Mouse (Mus musculus) testis, adult 2 months (tissue): ENCODE data around the gene Cc2d2b. TPM values are rescaled to one million over a fixed set of nuclear protein-coding genes. Genes with fewer than 3 reads are reported as not detected.

Experiments used
- H3K27ac ChIP-seq: fragments of 200-500 bp; 2 replicates; pipeline ENCODE4 v1.5.1; 2012; ENCODE audit warnings: low read depth, low read length; ENCODE audit not compliant: control insufficient read depth, insufficient read depth
- H3K27me3 ChIP-seq: fragments of 200-500 bp; 2 replicates; pipeline ENCODE4 v1.6.1; 2012; ENCODE audit warnings: mild to moderate bottlenecking, low read length, moderate library complexity; ENCODE audit not compliant: control insufficient read depth, insufficient read depth
- H3K36me3 ChIP-seq: fragments of 200-500 bp; 2 replicates; pipeline ENCODE4 v1.6.1; 2012; ENCODE audit warnings: mild to moderate bottlenecking, low read length; ENCODE audit not compliant: control insufficient read depth, insufficient read depth
- H3K4me1 ChIP-seq: fragments of 200-500 bp; 2 replicates; pipeline ENCODE4 v1.6.1; 2012; ENCODE audit warnings: low read length; ENCODE audit not compliant: control insufficient read depth, insufficient read depth
- H3K4me3 ChIP-seq: fragments of 200-500 bp; 2 replicates; pipeline ENCODE4 v1.5.1; 2012; ENCODE audit warnings: low read depth, mild to moderate bottlenecking, low read length, moderate library complexity, mixed read lengths; ENCODE audit not compliant: control insufficient read depth
- CTCF ChIP-seq: fragments of 200-500 bp; IDR thresholded peaks from 2 replicates; pipeline ENCODE4 v1.5.1; 2012; ENCODE audit warnings: low read depth, mild to moderate bottlenecking, inconsistent platforms, low read length, moderate library complexity; ENCODE audit not compliant: control insufficient read depth, insufficient read depth, insufficient replicate concordance
- POLR2A ChIP-seq: fragments of 200-500 bp; IDR thresholded peaks from 2 replicates; pipeline ENCODE4 v1.6.1; 2012; ENCODE audit warnings: low read depth, mild to moderate bottlenecking, inconsistent platforms, low read length, moderate library complexity; ENCODE audit not compliant: control insufficient read depth
- polyA plus RNA-seq: library from polyadenylated mRNA; depleted of rRNA; stranded (reverse); fragments of >200 nt; gene quantifications from 2 replicates; pipeline ENCODE4 v1.2.3, GENCODE M21; 2012

Cc2d2b gene
- polyA plus RNA-seq, 1 experiment = 11.3 TPM

DNA sequence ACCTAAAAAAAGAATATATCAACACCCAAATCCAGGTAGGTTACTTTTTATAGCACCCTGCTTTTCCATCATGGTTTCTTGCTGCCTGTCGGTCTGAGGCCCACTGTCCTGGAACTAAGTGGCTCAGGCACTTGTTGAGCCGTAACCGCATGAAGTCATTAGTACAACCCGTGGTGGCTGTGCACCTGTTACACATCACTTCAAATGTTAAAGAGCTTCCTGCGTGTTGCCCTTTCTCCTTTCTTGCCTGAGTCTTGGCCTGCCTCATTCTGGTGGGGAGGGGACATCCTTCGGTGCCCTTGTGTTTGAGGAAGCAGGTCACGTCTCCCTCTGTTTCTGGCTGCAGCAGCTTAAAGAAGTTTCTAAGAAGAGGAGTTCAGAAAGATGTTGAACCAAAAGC is 61.3 kb downstream of the Cc2d2b start:
- no peaks in the 10 kb centered on the region; the same call in 1 of the 2 replicates for H3K36me3 ChIP-seq
- H3K27me3 ChIP-seq = no peaks in the 10 kb centered on the region
- no peaks in the 10 kb centered on the region for H3K4me1 ChIP-seq
- TF ChIP-seq POLR2A (no peak), CTCF (no peak)
- H3K27ac ChIP-seq = no peak overlapping the region
- H3K4me3 ChIP-seq = no peak overlapping the region

DNA sequence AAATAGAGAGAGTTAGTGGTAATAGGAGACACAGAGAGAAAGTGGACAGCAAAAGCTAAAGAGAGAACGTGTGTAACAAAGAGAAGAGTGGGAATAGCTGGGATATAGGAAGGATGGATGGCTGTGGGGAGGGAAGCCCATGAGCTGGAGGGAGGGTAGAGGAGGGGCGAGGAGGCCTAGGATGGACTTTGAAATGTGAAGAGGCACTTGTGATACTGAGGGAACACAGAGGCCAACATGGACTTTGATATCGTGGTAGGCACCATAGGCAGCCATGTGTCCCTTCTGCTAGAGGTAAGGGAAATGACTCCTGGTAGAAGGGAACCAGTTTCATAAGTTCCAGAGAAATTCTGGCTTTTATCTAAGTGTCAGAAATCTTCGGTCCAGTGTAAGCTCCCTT is 63.3 kb downstream of the Cc2d2b start:
- Histone ChIP-seq H3K4me1 (no peaks in the 10 kb centered on the region), H3K36me3 (no peaks in the 10 kb centered on the region; the same call in 1 of the 2 replicates), H3K27ac (no peak overlapping the region), H3K27me3 (no peaks in the 10 kb centered on the region), H3K4me3 (no peak overlapping the region)
- TF ChIP-seq POLR2A = no peak

DNA sequence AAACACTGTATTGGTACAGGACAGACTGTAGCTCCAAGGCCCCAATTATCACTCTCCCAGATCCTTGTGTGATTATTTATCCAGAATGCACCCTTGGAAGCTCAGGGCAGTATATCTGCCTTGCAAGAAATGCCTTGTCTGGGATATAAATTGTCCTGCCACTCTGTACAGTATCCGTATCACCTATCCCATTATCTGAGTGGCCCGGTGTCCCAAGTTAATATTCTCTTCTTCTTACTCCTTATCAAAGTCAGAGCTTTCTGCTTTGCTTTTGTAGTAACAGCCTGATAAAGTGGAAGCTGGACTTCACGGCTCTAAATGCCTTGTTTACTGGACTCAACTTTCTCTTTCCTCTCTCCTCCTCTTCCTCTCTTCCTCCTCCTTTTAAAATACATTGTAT is 64.2 kb downstream of the Cc2d2b start:
- no peaks in the 10 kb centered on the region for H3K4me1 ChIP-seq
- no peak for TF ChIP-seq CTCF
- no peak for TF ChIP-seq POLR2A
- H3K36me3 ChIP-seq = no peaks in the 10 kb centered on the region; the same call in 1 of the 2 replicates
- no peak overlapping the region for H3K27ac ChIP-seq
- H3K4me3 ChIP-seq = no peak overlapping the region
- H3K27me3 ChIP-seq = no peaks in the 10 kb centered on the region

DNA sequence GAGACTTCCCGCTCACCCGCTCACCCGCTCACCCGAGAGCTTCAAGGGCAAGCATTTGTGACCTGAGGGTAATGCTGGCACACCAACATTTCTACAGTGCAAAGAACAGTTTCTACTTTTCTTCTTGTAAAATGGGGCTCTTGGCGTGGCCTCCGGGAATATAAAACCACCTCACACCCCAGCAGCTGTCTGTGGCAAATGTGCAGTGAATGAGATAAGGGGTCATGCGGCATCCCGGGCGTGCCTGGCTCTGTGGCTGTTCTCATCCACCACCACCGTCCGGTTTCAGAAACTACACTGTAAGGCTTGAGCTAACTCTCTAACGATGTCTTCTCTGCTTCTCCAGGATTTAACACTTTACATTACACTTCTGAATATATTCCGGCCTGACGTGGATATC is 64.8 kb downstream of the Cc2d2b start:
- Histone ChIP-seq H3K4me1 (no peaks in the 10 kb centered on the region), H3K27ac (no peak overlapping the region), H3K4me3 (no peak overlapping the region), H3K27me3 (no peaks in the 10 kb centered on the region), H3K36me3 (no peaks in the 10 kb centered on the region; the same call in 1 of the 2 replicates)
- no peak for TF ChIP-seq CTCF
- no peak for TF ChIP-seq POLR2A

GRCm38 (mm10) chr19:40815645-40816183 is 67.2 kb downstream of the Cc2d2b start:
- Histone ChIP-seq H3K4me1 (no peaks in the 10 kb centered on the region), H3K4me3 (no peak overlapping the region), H3K27ac (no peak overlapping the region), H3K36me3 (no peaks in the 10 kb centered on the region; the same call in 1 of the 2 replicates), H3K27me3 (no peaks in the 10 kb centered on the region)
- TF ChIP-seq CTCF (no peak), POLR2A (no peak)

DNA sequence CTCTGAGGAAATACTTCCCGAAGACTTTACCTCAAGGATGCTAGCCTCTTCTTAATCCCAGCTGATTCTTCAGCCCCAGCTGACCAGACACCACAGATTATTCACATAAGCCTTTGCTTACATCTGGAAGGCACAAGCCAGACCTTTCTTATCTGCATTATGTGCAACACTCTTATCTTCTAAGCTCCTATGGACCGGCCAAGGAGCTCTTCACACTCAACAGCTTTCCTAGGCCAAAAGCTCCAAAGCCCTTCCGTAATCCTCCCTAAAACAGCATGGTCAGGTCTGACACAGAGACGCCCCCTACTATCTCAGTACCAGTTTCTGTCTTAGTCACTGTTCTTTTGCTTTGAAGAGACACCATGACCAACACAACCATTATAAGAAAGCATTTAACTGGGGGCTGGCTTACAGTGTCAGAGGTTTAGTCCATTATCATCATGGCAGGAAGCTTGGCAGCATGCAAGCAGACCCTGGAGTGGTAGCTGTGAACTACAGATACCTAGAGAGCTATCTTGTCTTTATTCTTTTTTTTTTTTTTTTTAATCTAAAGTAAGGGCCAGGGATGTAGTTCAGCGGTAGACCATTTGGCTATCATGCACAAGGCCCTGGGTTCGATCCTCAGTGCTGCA is 69.5 kb downstream of the Cc2d2b start:
- Histone ChIP-seq H3K36me3 (no peaks in the 10 kb centered on the region; the same call in 1 of the 2 replicates), H3K4me3 (no peak overlapping the region), H3K27ac (no peak overlapping the region), H3K4me1 (no peaks in the 10 kb centered on the region), H3K27me3 (no peaks in the 10 kb centered on the region)
- no peak for TF ChIP-seq POLR2A
- no peak for TF ChIP-seq CTCF

GRCm38 (mm10) chr19:40818764-40819163 is 70.2 kb downstream of the Cc2d2b start:
- Histone ChIP-seq H3K27me3 (no peaks in the 10 kb centered on the region), H3K4me3 (no peak overlapping the region)
- no peak for TF ChIP-seq CTCF
- TF ChIP-seq POLR2A = no peak

GRCm38 (mm10) chr19:40821306-40821825 is 72.8 kb downstream of the Cc2d2b start:
- H3K36me3 ChIP-seq = no peaks in the 10 kb centered on the region; the same call in 1 of the 2 replicates
- H3K4me3 ChIP-seq = no peak overlapping the region
- no peaks in the 10 kb centered on the region for H3K27me3 ChIP-seq
- H3K4me1 ChIP-seq = no peaks in the 10 kb centered on the region
- H3K27ac ChIP-seq = no peak overlapping the region
- no peak for TF ChIP-seq POLR2A

More at GRCm38 (mm10) chr19:40818764-40819163, 70.2 kb downstream of the Cc2d2b start:
- H3K27ac ChIP-seq = no peak overlapping the region
- no peaks in the 10 kb centered on the region for H3K4me1 ChIP-seq
- H3K36me3 ChIP-seq = no peaks in the 10 kb centered on the region; the same call in 1 of the 2 replicates
